In genomic region chr7:115380989-115381610, GRCm38 (mm10) we compare ENCODE assay signal across 12 mouse cellular contexts.
DNase-seq lines count a peak whose midpoint lies in the region; ATAC-seq lines count a peak whose summit lies in the region.
"Had no signal": no experiment of that assay in that cellular context is flagged by ENCODE, and none has a peak within 500 bp of the region (broad histone marks: within the 10 kb centered on the region; RNA-seq: fewer than 3 reads in every experiment).

No protein-coding gene starts in this region.

- H3K4me3 ChIP-seq in hindbrain, embryonic 12.5 days, result no peak overlapping the region
- no peak overlapping the region for H3K4me3 ChIP-seq in hindbrain, embryonic 14.5 days (replicated peaks; ENCODE audit: low read length)
- no peak overlapping the region for H3K4me3 ChIP-seq in forebrain, embryonic 13.5 days
- no peak overlapping the region for H3K4me3 ChIP-seq in limb, embryonic 13.5 days
- H3K4me3 ChIP-seq: heart, embryonic 15.5 days had no signal

- no peak overlapping the region for H3K9ac ChIP-seq in hindbrain, embryonic 12.5 days
- no peak overlapping the region for H3K9ac ChIP-seq in hindbrain, embryonic 14.5 days
- no peak overlapping the region for H3K9ac ChIP-seq in forebrain, embryonic 13.5 days
- no peak overlapping the region for H3K9ac ChIP-seq in limb, embryonic 13.5 days
- H3K9ac ChIP-seq: heart, embryonic 15.5 days had no signal

- no peaks in the 10 kb centered on the region for H3K9me3 ChIP-seq in hindbrain, embryonic 12.5 days (replicated peaks)
- H3K9me3 ChIP-seq in hindbrain, embryonic 14.5 days (ENCODE audit: control insufficient read depth, low read length), result no peaks in the 10 kb centered on the region
- no peaks in the 10 kb centered on the region for H3K9me3 ChIP-seq in forebrain, embryonic 13.5 days (replicated peaks)
- no peaks in the 10 kb centered on the region for H3K9me3 ChIP-seq in limb, embryonic 13.5 days
- H3K9me3 ChIP-seq: heart, embryonic 15.5 days had no signal

- peak overlapping the region; percentile 55; the same call in 1 of the 2 replicates for H3K27ac ChIP-seq in hindbrain, embryonic 12.5 days
- H3K27ac ChIP-seq in hindbrain, embryonic 14.5 days, result no peak overlapping the region
- H3K27ac ChIP-seq in forebrain, embryonic 13.5 days, result no peak overlapping the region
- peak overlapping the region; percentile 63; the same call in 1 of the 2 replicates for H3K27ac ChIP-seq in limb, embryonic 13.5 days

- H3K4me1 ChIP-seq in hindbrain, embryonic 12.5 days, result peaks cover 6% of the 10 kb centered on the region
- H3K4me1 ChIP-seq in hindbrain, embryonic 14.5 days (replicated peaks; ENCODE audit: control insufficient read depth, insufficient read depth, low read length), result peaks cover 10% of the 10 kb centered on the region
- peaks cover 34% of the 10 kb centered on the region for H3K4me1 ChIP-seq in forebrain, embryonic 13.5 days
- peaks cover 35% of the 10 kb centered on the region for H3K4me1 ChIP-seq in limb, embryonic 13.5 days

- DNase-seq in adrenal gland, postnatal 10 days, result peak; percentile 33
- no peak for DNase-seq in adrenal gland, postnatal 36 days
- DNase-seq in hindbrain, embryonic 14.5 days (ENCODE audit: low spot score), result no peak
- no peak for DNase-seq in gastrocnemius, postnatal 25 days
- no peak for DNase-seq in kidney, postnatal 14 days
- DNase-seq: kidney, adult 8-10 months; layer of hippocampus, adult 9-11 months; lung, postnatal 14 days had no signal

- H3K27me3 ChIP-seq in hindbrain, embryonic 12.5 days, result no peaks in the 10 kb centered on the region
- no peaks in the 10 kb centered on the region for H3K27me3 ChIP-seq in hindbrain, embryonic 14.5 days (ENCODE audit: control insufficient read depth, insufficient read depth, low read length)
- no peaks in the 10 kb centered on the region for H3K27me3 ChIP-seq in forebrain, embryonic 13.5 days
- no peaks in the 10 kb centered on the region for H3K27me3 ChIP-seq in limb, embryonic 13.5 days
- H3K27me3 ChIP-seq: heart, embryonic 15.5 days had no signal

- H3K4me2 ChIP-seq in hindbrain, embryonic 12.5 days (replicated peaks), result no peak overlapping the region
- H3K4me2 ChIP-seq in hindbrain, embryonic 14.5 days (replicated peaks), result no peak overlapping the region
- H3K4me2 ChIP-seq in forebrain, embryonic 13.5 days, result no peak overlapping the region
- peak overlapping the region; percentile 21 for H3K4me2 ChIP-seq in limb, embryonic 13.5 days (replicated peaks)
- H3K4me2 ChIP-seq: heart, embryonic 15.5 days had no signal

- WGBS in hindbrain, embryonic 12.5 days, result 35% methylated on average over 8 of the region's 8 CpGs
- 29% methylated on average over 8 of the region's 8 CpGs for WGBS in hindbrain, embryonic 14.5 days
- WGBS in forebrain, embryonic 13.5 days, result 28% methylated on average over 8 of the region's 8 CpGs
- WGBS in limb, embryonic 13.5 days, result 18% methylated on average over 8 of the region's 8 CpGs

- no peaks in the 10 kb centered on the region for H3K36me3 ChIP-seq in hindbrain, embryonic 12.5 days
- H3K36me3 ChIP-seq in hindbrain, embryonic 14.5 days (replicated peaks; ENCODE audit: control insufficient read depth, insufficient read depth), result no peaks in the 10 kb centered on the region
- H3K36me3 ChIP-seq in forebrain, embryonic 13.5 days (ENCODE audit: poor library complexity, severe bottlenecking), result no peaks in the 10 kb centered on the region
- H3K36me3 ChIP-seq in limb, embryonic 13.5 days, result no peaks in the 10 kb centered on the region
- H3K36me3 ChIP-seq: heart, embryonic 15.5 days had no signal

- no peak for ATAC-seq in hindbrain, embryonic 12.5 days (ENCODE audit: low FRiP score)
- ATAC-seq in hindbrain, embryonic 14.5 days (ENCODE audit: low FRiP score), result no peak
- ATAC-seq in forebrain, embryonic 13.5 days, result peak; percentile 61; the same call in 1 of the 2 replicates
- ATAC-seq in limb, embryonic 13.5 days (ENCODE audit: low FRiP score, low read depth), result no peak

Comparison
In these comparisons a context has a peak if more than half of its experiments do, and no peak if none do; other contexts are left out.
1. H3K27ac ChIP-seq: peak in hindbrain, embryonic 12.5 days (single experiment) and limb, embryonic 13.5 days (single experiment); none in hindbrain, embryonic 14.5 days (single experiment) and forebrain, embryonic 13.5 days (single experiment).